Mouse (Mus musculus): Measurements from ENCODE around the gene Col6a1. TPM values are rescaled to one million over a fixed set of nuclear protein-coding genes. Genes with fewer than 3 reads are reported as not detected.

Col6a1 gene
- total RNA-seq, 2 experiments from 2014 or later: 19.6 to 23.2 TPM

DNA sequence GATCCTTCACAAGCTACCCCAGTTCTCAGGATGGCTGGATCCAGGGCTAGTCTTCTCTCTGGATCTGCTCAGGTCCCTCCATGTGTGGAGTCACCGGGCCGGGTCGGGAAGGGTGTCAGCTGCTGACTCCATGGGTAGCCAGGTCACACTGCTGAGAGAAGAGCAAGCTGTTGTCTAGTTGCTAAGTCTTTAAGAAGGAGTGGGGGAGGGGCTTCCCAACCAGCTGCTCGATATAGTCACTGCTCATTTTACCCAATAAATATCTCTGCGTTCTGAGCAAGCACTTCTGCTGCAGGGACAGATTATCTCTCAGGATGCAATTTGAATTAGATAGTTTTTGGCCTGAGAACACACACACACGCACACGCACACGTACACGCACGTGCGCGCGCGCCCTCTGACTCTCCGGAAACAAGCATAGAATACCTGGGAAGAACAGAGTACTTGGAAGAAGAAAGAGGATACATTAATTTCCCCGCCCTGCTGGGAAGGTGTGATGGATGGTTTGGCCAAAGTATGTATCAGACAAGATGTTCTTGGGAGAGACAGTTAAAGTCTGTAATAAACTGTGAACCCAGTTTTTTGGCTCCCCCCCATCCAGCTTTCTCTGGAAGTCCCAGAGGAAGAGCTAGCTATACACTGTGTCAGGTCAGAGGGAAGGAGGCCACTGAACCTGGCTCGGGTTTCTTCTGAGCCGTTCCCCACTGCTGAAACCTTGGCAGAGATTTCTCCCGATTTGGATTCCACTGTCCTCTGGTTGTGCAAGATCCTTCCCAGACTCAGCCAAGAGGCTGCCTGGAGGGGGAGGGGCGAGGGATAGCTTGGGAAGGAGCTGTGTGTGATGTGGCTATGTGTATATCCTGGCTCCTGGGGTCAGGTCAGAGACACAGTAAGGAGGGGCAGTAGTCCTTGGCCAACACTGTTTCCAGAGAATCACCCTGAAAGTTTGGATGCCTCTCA, 61.5 kb downstream of the Col6a1 start:
- TF ChIP-seq CTCF (conservative IDR thresholded peaks at IDR 0.05): no peak
- Histone ChIP-seq H3K27ac (no peak overlapping the region), H3K4me3 (no peak overlapping the region)
- DNase-seq (ENCODE audit: low spot score in 2 of 2): no peak

Other genes with a start within 250 kb of the Col6a1 start
- gene Lss, start 194.6 kb downstream of the Col6a1 start, total RNA-seq (2021): 10 to 100 TPM; 40.7 to 43.1 TPM
- gene Spatc1l, start 163.9 kb downstream of the Col6a1 start, total RNA-seq (2021): not detected
- gene Ftcd, start 150.5 kb downstream of the Col6a1 start, total RNA-seq (2021): not detected
- 1 to 10 TPM; 4.7 to 4.8 TPM for gene Col6a2, start 102.5 kb downstream of the Col6a1 start, total RNA-seq (2021)
- gene Pcbp3, start 235.7 kb upstream of the Col6a1 start, total RNA-seq (2021): 10 to 100 TPM; 57.6 to 63.9 TPM

All from layer of hippocampus, adult 2 months (tissue).